Mouse (Mus musculus) thymus, adult 2 months (tissue): ENCODE data around the gene Pitpnb.

Experiments
- CTCF ChIP-seq: fragments of 200-500 bp; IDR thresholded peaks from 2 replicates; pipeline ENCODE4 v1.5.1; 2012; ENCODE audit warnings: mild to moderate bottlenecking, control low read depth, low read length, moderate library complexity, borderline replicate concordance; ENCODE audit not compliant: control insufficient read depth, poor library complexity, insufficient read depth; ENCODE audit errors: extremely low read depth
- POLR2A ChIP-seq: fragments of 200-500 bp; IDR thresholded peaks from 2 replicates; pipeline ENCODE4 v1.6.1; 2012; ENCODE audit warnings: mild to moderate bottlenecking, low read length, control low read depth, moderate library complexity; ENCODE audit not compliant: control insufficient read depth, poor library complexity, insufficient read depth; ENCODE audit errors: extremely low read depth

DNA sequence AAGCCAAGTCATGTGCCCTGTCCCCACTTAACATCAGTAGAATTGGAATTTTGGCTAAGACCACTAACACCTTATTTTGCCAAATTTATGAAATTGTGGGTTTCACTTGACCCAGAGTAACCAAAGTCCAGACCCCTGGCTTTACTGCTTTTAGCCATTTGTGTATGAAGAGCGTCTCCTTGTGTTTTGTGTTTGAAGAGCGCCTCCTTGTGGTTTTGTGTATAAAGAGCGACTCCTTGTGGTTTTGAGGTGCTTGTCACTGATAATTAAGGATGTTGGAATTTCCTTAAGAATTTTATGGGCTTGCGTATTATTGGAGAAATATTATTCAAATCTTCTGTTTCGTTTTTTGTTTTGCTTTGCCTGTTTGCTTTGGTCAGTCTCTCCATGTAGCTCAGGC, 11.0 kb downstream of the Pitpnb start:
- TF ChIP-seq CTCF: no peak
- TF ChIP-seq POLR2A: no peak
